Mouse (Mus musculus): Measurements from ENCODE around the gene Mylk. TPM values are rescaled to one million over a fixed set of nuclear protein-coding genes. Genes with fewer than 3 reads are reported as not detected.

Mylk gene
- polyA plus RNA-seq, 1 experiment from 2014 or later, result 562 TPM

DNA sequence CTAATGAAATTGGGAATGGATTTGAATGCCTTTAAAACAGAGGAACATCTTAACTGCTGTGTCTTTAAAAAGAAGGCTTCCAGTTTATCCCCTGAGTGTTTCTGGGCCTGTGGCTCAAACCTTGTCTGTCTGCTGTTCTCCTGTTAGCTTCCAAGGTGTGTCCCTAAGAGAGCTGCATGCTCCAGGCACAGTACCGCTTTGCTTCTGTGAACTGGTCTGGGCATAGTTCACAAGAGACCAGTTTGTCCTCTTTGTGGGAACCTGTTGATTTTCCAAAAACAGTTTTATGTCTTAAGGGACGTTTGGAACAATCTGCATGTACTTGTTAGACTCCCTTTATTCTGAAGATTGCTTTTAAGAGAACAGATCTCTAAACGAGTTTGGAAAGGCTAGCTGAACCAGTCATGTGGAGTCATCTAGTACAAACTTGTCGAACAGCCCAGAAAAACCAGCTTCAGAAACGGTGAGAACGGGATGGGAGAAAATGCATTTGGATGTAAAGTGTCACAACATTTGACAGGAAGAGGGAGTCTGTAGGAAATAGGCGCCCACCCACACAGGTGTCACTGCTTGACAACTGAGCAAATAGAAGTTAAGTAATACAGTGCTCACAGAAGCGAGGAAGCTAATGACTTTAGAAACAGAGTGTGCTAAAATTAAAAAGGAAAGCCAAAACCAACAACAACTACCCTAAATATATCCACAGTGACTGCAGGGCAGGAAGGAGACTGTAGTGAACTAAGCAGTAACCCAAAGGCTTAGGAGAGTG lies 289.0 kb downstream of the Mylk start:
- no peaks in the 10 kb centered on the region for H3K9me3 ChIP-seq (ENCODE audit: control insufficient read depth)
- peaks cover 15% of the 10 kb centered on the region for H3K36me3 ChIP-seq (ENCODE audit: control insufficient read depth, insufficient read depth)
- 58% methylated on average over 8 of the region's 8 CpGs for WGBS
- no peak overlapping the region for H3K4me2 ChIP-seq (replicated peaks; ENCODE audit: low read depth)
- H3K9ac ChIP-seq (ENCODE audit: low read depth, low read length), result no peak overlapping the region
- H3K4me1 ChIP-seq (replicated peaks; ENCODE audit: control insufficient read depth, insufficient read depth, low read length), result no peaks in the 10 kb centered on the region
- H3K4me3 ChIP-seq (ENCODE audit: low read depth, low read length), result no peak overlapping the region
- H3K27me3 ChIP-seq (replicated peaks; ENCODE audit: control insufficient read depth, insufficient read depth, low read length), result no peaks in the 10 kb centered on the region
- ATAC-seq, result no peak
- TF ChIP-seq CTCF (IDR thresholded peaks at IDR 0.05; ENCODE audit: low read depth), result no peak
- no peak overlapping the region for H3K27ac ChIP-seq (ENCODE audit: low read depth, low read length)

DNA sequence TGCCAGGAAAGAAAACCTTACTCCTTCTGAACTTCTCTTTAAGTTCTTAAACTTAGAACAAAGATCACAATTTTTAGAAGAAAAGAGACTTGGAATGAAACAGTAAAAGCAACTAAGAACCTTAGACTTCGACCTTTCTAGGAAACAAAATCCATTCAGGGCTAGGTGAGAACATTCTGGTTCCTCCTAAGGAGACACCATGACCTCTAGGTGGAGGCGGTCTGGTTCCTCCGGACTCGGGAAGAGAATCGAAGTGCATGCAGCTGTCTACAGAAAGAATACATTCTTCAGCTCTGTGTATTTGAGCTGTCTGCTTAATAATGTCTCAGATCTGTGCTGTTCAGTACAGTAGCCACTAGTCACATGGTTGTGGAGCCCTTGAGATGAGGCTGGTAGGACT lies 290.0 kb downstream of the Mylk start:
- peaks cover 6% of the 10 kb centered on the region for H3K36me3 ChIP-seq (ENCODE audit: control insufficient read depth, insufficient read depth)
- no peak overlapping the region for H3K9ac ChIP-seq (ENCODE audit: low read depth, low read length)
- no peak for ATAC-seq
- H3K27ac ChIP-seq (ENCODE audit: low read depth, low read length), result no peak overlapping the region
- H3K4me1 ChIP-seq (replicated peaks; ENCODE audit: control insufficient read depth, insufficient read depth, low read length), result no peaks in the 10 kb centered on the region
- H3K9me3 ChIP-seq (ENCODE audit: control insufficient read depth), result no peaks in the 10 kb centered on the region
- 70% methylated on average over 5 of the region's 5 CpGs for WGBS
- TF ChIP-seq CTCF (IDR thresholded peaks at IDR 0.05; ENCODE audit: low read depth), result no peak
- no peaks in the 10 kb centered on the region for H3K27me3 ChIP-seq (replicated peaks; ENCODE audit: control insufficient read depth, insufficient read depth, low read length)
- H3K4me2 ChIP-seq (replicated peaks; ENCODE audit: low read depth), result no peak overlapping the region
- H3K4me3 ChIP-seq (ENCODE audit: low read depth, low read length), result no peak overlapping the region

DNA sequence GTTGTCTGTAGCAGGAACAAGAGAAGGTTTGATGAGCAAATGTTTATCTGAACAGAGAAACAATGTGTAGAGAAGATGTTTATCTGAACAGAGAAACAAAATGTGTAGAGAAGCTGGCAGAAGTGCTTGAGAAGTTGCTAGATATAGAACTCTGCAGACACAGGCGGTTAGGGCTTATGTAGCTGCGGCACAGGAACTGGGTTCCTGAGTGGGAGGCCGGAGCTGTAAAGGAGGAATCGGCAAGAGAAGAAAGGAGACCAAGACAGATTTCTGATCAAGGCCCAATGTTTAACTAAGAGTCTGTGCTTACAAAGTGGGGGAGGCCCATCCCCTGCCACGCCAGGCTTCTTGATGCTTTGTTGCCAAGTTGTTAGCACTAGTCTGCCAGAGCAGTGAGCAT lies 291.7 kb downstream of the Mylk start:
- Histone ChIP-seq H3K4me2 (replicated peaks; ENCODE audit: low read depth) (no peak overlapping the region), H3K4me1 (replicated peaks; ENCODE audit: control insufficient read depth, insufficient read depth, low read length) (no peaks in the 10 kb centered on the region), H3K9me3 (ENCODE audit: control insufficient read depth) (no peaks in the 10 kb centered on the region), H3K4me3 (ENCODE audit: low read depth, low read length) (no peak overlapping the region), H3K9ac (ENCODE audit: low read depth, low read length) (no peak overlapping the region), H3K27ac (ENCODE audit: low read depth, low read length) (peak overlapping the region; percentile 7; the same call in 1 of the 2 replicates), H3K27me3 (replicated peaks; ENCODE audit: control insufficient read depth, insufficient read depth, low read length) (no peaks in the 10 kb centered on the region), H3K36me3 (ENCODE audit: control insufficient read depth, insufficient read depth) (peaks cover 5% of the 10 kb centered on the region)
- 60% methylated on average over 5 of the region's 5 CpGs for WGBS
- no peak for ATAC-seq
- no peak for TF ChIP-seq CTCF (IDR thresholded peaks at IDR 0.05; ENCODE audit: low read depth)

DNA sequence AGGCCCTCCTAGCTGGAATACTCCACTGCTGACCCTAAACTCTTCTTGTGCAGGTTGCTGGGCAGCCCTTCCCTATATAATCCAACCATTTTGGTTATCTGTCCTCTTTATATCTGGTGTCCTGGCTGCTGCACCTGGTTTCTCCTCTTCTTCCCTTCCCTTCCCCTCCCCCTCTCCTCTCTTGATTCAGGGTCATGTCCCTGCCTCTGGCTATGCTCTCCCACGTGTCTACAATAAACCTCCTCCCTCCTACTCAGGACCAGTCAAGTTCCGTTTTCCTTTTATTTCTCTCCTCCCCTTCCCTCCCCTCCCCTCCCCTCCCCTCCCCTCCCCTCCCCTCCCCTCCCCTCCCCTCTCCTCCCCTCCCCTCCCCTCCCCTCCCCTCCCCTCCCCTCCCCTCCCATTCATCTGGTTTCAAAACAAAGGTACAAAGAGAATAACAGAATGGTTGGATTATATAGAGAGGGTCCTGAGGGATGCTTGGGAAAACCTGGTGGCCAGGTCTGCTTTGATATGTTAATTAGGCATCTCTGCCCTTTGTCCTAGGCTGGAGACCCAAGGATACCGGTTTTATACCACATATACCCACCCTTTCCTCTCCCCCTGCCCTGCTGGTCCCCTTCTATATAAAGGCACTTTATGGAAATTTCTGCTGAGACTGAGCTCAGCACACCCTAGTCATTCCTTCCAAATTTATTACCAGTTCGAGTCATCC lies 293.5 kb downstream of the Mylk start:
- no peaks in the 10 kb centered on the region for H3K9me3 ChIP-seq (ENCODE audit: control insufficient read depth)

DNA sequence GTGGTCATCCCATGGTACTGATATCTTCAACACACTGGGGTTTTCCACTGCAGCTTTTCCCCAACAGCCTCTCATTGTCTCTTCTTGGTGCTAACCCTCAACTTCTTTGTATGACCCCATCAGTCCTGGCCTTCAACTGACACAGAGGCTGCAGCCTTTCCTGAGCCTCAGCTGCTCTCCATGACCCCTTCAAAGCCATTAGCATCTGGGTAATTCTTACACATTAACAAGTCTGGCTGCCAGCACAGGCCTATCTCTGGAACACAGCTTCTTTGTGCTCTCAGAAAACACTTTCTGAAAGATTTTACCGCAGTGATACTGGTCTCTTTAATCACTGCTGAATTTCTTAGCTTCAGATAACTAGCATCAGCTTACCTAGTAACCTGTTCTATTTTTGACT lies 295.1 kb downstream of the Mylk start:
- Histone ChIP-seq H3K9ac (ENCODE audit: low read depth, low read length) (no peak overlapping the region), H3K27ac (ENCODE audit: low read depth, low read length) (no peak overlapping the region), H3K4me1 (replicated peaks; ENCODE audit: control insufficient read depth, insufficient read depth, low read length) (no peaks in the 10 kb centered on the region), H3K4me2 (replicated peaks; ENCODE audit: low read depth) (no peak overlapping the region), H3K4me3 (ENCODE audit: low read depth, low read length) (no peak overlapping the region), H3K27me3 (replicated peaks; ENCODE audit: control insufficient read depth, insufficient read depth, low read length) (no peaks in the 10 kb centered on the region), H3K36me3 (ENCODE audit: control insufficient read depth, insufficient read depth) (peaks cover 7% of the 10 kb centered on the region), H3K9me3 (ENCODE audit: control insufficient read depth) (no peaks in the 10 kb centered on the region)
- ATAC-seq, result no peak
- TF ChIP-seq CTCF (IDR thresholded peaks at IDR 0.05; ENCODE audit: low read depth), result no peak
- WGBS, result 79% methylated on average over 1 of the region's 1 CpGs

More for the DNA sequence above, 293.5 kb downstream of the Mylk start:
- H3K4me2 ChIP-seq (replicated peaks; ENCODE audit: low read depth), result no peak overlapping the region
- TF ChIP-seq CTCF (IDR thresholded peaks at IDR 0.05; ENCODE audit: low read depth), result no peak
- no peaks in the 10 kb centered on the region for H3K4me1 ChIP-seq (replicated peaks; ENCODE audit: control insufficient read depth, insufficient read depth, low read length)
- H3K4me3 ChIP-seq (ENCODE audit: low read depth, low read length), result no peak overlapping the region
- ATAC-seq, result no peak
- H3K27ac ChIP-seq (ENCODE audit: low read depth, low read length), result no peak overlapping the region
- peaks cover 7% of the 10 kb centered on the region for H3K36me3 ChIP-seq (ENCODE audit: control insufficient read depth, insufficient read depth)
- H3K9ac ChIP-seq (ENCODE audit: low read depth, low read length), result no peak overlapping the region
- H3K27me3 ChIP-seq (replicated peaks; ENCODE audit: control insufficient read depth, insufficient read depth, low read length), result no peaks in the 10 kb centered on the region
- WGBS, result 12% methylated on average over 4 of the region's 4 CpGs

DNA sequence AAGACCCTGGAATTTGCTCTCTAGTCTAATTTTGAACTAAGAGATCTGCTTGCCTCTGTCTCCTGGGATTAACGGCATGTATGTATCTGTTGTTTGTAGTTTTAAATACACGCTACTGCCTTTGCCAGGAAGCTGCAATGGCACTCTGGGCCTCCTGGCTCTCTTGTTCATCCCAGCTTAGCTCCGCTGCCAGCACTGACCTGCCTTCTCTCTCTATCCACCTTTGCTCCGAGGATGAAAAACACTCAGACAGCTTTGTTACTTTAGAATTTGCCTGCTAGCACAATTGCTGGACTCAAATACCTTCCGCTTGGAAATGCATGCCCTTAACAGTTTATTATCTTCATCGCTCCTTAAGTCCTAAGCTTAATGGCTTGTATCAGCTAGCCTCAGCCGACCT lies 296.0 kb downstream of the Mylk start:
- Histone ChIP-seq H3K36me3 (ENCODE audit: control insufficient read depth, insufficient read depth) (peaks cover 7% of the 10 kb centered on the region), H3K9ac (ENCODE audit: low read depth, low read length) (no peak overlapping the region), H3K4me1 (replicated peaks; ENCODE audit: control insufficient read depth, insufficient read depth, low read length) (no peaks in the 10 kb centered on the region), H3K4me3 (ENCODE audit: low read depth, low read length) (no peak overlapping the region), H3K27me3 (replicated peaks; ENCODE audit: control insufficient read depth, insufficient read depth, low read length) (no peaks in the 10 kb centered on the region), H3K4me2 (replicated peaks; ENCODE audit: low read depth) (no peak overlapping the region), H3K9me3 (ENCODE audit: control insufficient read depth) (no peaks in the 10 kb centered on the region), H3K27ac (ENCODE audit: low read depth, low read length) (no peak overlapping the region)
- no peak for ATAC-seq
- WGBS, result 85% methylated on average over 7 of the region's 7 CpGs
- no peak for TF ChIP-seq CTCF (IDR thresholded peaks at IDR 0.05; ENCODE audit: low read depth)

All from intestine, postnatal 0 days (tissue).